Mouse (Mus musculus): ENCODE results near the gene Slc22a15.

- TF ChIP-seq EP300 (IDR thresholded peaks at IDR 0.05; ENCODE audit: insufficient read depth, low read depth, low read length) (no peak), CTCF (IDR thresholded peaks at IDR 0.05; ENCODE audit: low read depth, low read length) (no peak), POLR2A (IDR thresholded peaks at IDR 0.05; ENCODE audit: insufficient read depth, low read length) (no peak)
Measured at GRCm38 (mm10) chr3:101963501-101963900, 39.2 kb upstream of the Slc22a15 start.
